Mouse (Mus musculus): ENCODE results near the gene Depp1. TPM values are rescaled to one million over a fixed set of nuclear protein-coding genes. Genes with fewer than 3 reads are reported as not detected.

Depp1 gene
- 0.30 TPM in 1 of 2 replicates, not detected in the other for polyA plus RNA-seq (2012; ENCODE audit: low replicate concordance)

GRCm38 (mm10) chr6:116650406-116650805, at the start of gene Depp1:
Depp1 (plus strand) TSS chr6:116650609.

GRCm38 (mm10) chr6:116628539-116629171, 21.8 kb upstream of the Depp1 start, which contains the start of gene Zfp422:
Zfp422 (minus strand) TSS chr6:116628999.

GRCm38 (mm10) chr6:116673471-116674282, 23.3 kb downstream of the Depp1 start, which contains the start of gene Rassf4:
Rassf4 (minus strand) TSS chr6:116673952.

Other genes starting within 250 kb of the Depp1 start
- gene Alox5, start 189.4 kb upstream of the Depp1 start, polyA plus RNA-seq (2012; ENCODE audit: low replicate concordance): 3.0 and 9.7 TPM in 2 replicates
- gene Olfr211, start 161.5 kb upstream of the Depp1 start, polyA plus RNA-seq (2012; ENCODE audit: low replicate concordance): not detected in 2 replicates
- gene Olfr212, start 144.1 kb upstream of the Depp1 start, polyA plus RNA-seq (2012; ENCODE audit: low replicate concordance): not detected in 2 replicates
- gene Olfr213, start 112.2 kb upstream of the Depp1 start, polyA plus RNA-seq (2012; ENCODE audit: low replicate concordance): not detected in 2 replicates
- gene Gm5580, start 99.5 kb upstream of the Depp1 start, polyA plus RNA-seq (2012; ENCODE audit: low replicate concordance): 0.11 TPM in 1 of 2 replicates, not detected in the other
- gene Olfr214, start 96.4 kb upstream of the Depp1 start, polyA plus RNA-seq (2012; ENCODE audit: low replicate concordance): not detected in 2 replicates
- gene Olfr215, start 66.4 kb upstream of the Depp1 start, polyA plus RNA-seq (2012; ENCODE audit: low replicate concordance): not detected in 2 replicates
- 2.6 and 5.5 TPM in 2 replicates for gene Zfp422, start 21.6 kb upstream of the Depp1 start, polyA plus RNA-seq (2012; ENCODE audit: low replicate concordance)
- gene Rassf4, start 23.3 kb downstream of the Depp1 start, polyA plus RNA-seq (2012; ENCODE audit: low replicate concordance): 31.4 and 34.0 TPM in 2 replicates
- 0.01 and 0.02 TPM in 2 replicates for gene Tmem72, start 66.3 kb downstream of the Depp1 start, polyA plus RNA-seq (2012; ENCODE audit: low replicate concordance)